Mouse (Mus musculus) hindbrain, postnatal 0 days (tissue): Measurements from ENCODE around the gene Hddc3. TPM values are rescaled to one million over a fixed set of nuclear protein-coding genes. Genes with fewer than 3 reads are reported as not detected.
"Not testable (repeated sequence)": the region's sequence is repeated elsewhere in the genome, so short reads cannot be mapped to it uniquely, and the experiment has no call there.

Experiments used
- ATAC-seq: fragments of 200-750 bp; cut with Nextera tagmentation; 2 replicates; pipeline ENCODE4 v1.8.0; 2017; ENCODE audit warnings: mild to moderate bottlenecking, moderate TSS enrichment, moderate library complexity
- DNase-seq: peaks from one replicate; pipeline ENCODE4 v3.0.0-alpha.2; 2015; ENCODE audit warnings: low spot score
- H3K27ac ChIP-seq: fragments of 300-500 bp; sonication (generic); 2 replicates; pipeline ENCODE4 v1.5.1; 2014; ENCODE audit warnings: mild to moderate bottlenecking
- H3K27me3 ChIP-seq: fragments of 300-500 bp; sonication (generic); 2 replicates; pipeline ENCODE4 v1.6.1; 2014; ENCODE audit warnings: low read length, mixed read lengths; ENCODE audit not compliant: insufficient read depth
- H3K36me3 ChIP-seq: fragments of 300-500 bp; sonication (generic); 2 replicates; pipeline ENCODE4 v1.6.1; 2014; ENCODE audit warnings: low read length, mixed read lengths; ENCODE audit not compliant: insufficient read depth
- H3K4me1 ChIP-seq: fragments of 300-500 bp; sonication (generic); 2 replicates; pipeline ENCODE4 v1.6.1; 2014; ENCODE audit warnings: antibody characterized with exemption, low read length, mixed read lengths; ENCODE audit not compliant: insufficient read depth
- H3K4me2 ChIP-seq: fragments of 300-500 bp; sonication (generic); 2 replicates; pipeline ENCODE4 v1.6.1; 2014; ENCODE audit warnings: low read depth, mild to moderate bottlenecking, low read length, moderate library complexity, mixed read lengths
- H3K4me3 ChIP-seq: fragments of 300-500 bp; sonication (generic); 2 replicates; pipeline ENCODE4 v1.5.1; 2014; ENCODE audit warnings: low read length
- H3K9ac ChIP-seq: fragments of 300-500 bp; sonication (generic); replicated peaks from 2 replicates; pipeline ENCODE4 v1.6.1; 2014; ENCODE audit warnings: mild to moderate bottlenecking, low read length, moderate library complexity, mixed read lengths
- H3K9me3 ChIP-seq: fragments of 300-500 bp; sonication (generic); 2 replicates; pipeline ENCODE4 v1.6.1; 2016; ENCODE audit warnings: low read length, mixed read lengths
- CTCF ChIP-seq: IDR thresholded peaks from 2 replicates; pipeline ENCODE4 v1.5.1; 2016; ENCODE audit warnings: antibody characterized with exemption, control low read depth, low read depth
- WGBS: fragments of 180-500 bp; shearing (Covaris S2); extraction: QIAGEN DNeasy Blood & Tissue Kit; methylation state at CpG from one replicate; pipeline ENCODE4 v1.1.7; 2014; 5-methylcytosine and 5-hydroxymethylcytosine counted together
- polyA plus RNA-seq: library from polyadenylated mRNA; unstranded; fragments of >200 nt; fragmentation: Nextera tagmentation; extraction: Ambion mirVana; gene quantifications from 2 replicates; pipeline ENCODE4 v1.2.1, GENCODE M21; 2015
- total RNA-seq: library from RNA; depleted of rRNA; stranded (reverse); fragments of >200 nt; gene quantifications from 2 replicates; pipeline ENCODE4 v1.2.3, GENCODE M21; 2014

The Hddc3 gene
- total and polyA plus RNA-seq, 2 experiments from 2014 or later, result 15.5 to 32.2 TPM

DNA sequence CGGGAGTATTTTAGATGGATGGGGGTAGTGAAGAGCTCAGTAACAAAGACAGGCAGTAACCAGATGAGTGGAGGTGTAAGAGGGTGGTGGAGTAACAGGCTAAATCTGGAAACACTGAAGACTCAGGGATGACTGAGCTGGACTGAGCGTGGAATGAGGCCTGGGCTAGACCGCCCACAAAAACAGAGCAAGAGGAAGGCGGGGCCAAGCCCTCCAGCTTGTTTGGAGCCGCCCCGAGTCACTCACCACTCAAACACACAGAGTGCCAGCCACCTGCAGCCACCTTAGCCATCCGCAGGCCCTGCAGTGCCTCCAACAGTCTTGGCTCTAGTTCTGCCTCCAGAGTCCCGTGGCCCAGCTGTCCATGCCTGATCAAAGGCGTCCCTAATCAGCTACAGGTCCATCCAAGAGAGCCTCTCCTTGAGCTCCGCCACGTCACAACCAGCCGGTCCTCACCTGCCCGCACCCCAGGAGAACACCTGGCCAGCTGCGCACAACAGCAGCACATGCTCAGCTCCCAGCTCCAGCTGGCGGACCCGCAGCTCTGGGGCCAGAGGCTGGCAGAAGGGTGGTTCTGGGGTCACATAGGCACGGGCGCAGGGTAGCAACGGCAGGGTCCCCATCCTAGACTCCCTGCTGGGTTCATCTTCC lies 22.9 kb upstream of the Hddc3 start:
- Histone ChIP-seq H3K27ac (no peak overlapping the region), H3K36me3 (peaks cover 5% of the 10 kb centered on the region; the same call in 1 of the 2 replicates), H3K4me2 (no peak overlapping the region), H3K4me3 (no peak overlapping the region), H3K4me1 (peaks cover 7% of the 10 kb centered on the region; the same call in 1 of the 2 replicates), H3K9ac (peak overlapping the region; percentile 17; the same call in 1 of the 2 replicates), H3K27me3 (no peaks in the 10 kb centered on the region), H3K9me3 (no peaks in the 10 kb centered on the region)
- TF ChIP-seq CTCF, result no peak
- DNase-seq (no peak), ATAC-seq (no peak)
- WGBS, result 84% methylated on average over 19 of the region's 19 CpGs

DNA sequence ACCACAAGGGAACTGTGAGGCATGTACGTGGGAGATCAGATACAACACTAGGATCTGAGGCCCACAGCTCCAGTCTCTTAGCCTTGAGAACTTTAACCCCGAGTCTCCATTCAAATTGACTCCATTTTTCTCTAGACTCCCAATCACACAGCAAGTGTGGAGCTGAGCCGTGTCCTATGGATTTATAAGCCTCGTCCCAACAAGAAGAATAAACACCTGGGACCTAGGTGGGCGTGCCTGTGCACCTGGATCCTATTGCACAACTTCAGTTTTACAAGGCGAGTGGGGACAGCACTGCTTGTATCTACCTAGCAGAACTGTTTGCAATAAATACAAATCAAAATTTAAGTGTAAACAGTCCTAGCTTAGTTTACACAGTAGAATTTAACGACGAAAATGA lies 19.6 kb upstream of the Hddc3 start:
- ATAC-seq (no peak), DNase-seq (no peak)
- H3K36me3 ChIP-seq, result peaks cover 32% of the 10 kb centered on the region
- TF ChIP-seq CTCF, result no peak
- H3K4me1 ChIP-seq, result peaks cover 7% of the 10 kb centered on the region; the same call in 1 of the 2 replicates
- peak overlapping the region; percentile 56 for H3K4me3 ChIP-seq
- WGBS, result 23% methylated on average over 8 of the region's 8 CpGs
- peak overlapping the region; percentile 92 for H3K27ac ChIP-seq
- peak overlapping the region; percentile 56 for H3K9ac ChIP-seq
- no peaks in the 10 kb centered on the region for H3K9me3 ChIP-seq
- peak overlapping the region; percentile 83 for H3K4me2 ChIP-seq
- no peaks in the 10 kb centered on the region for H3K27me3 ChIP-seq

GRCm38 (mm10) chr7:80324043-80324815 lies 18.7 kb upstream of the Hddc3 start, which contains the start of gene Rccd1:
TSS of gene Rccd1 (minus strand) at chr7:80324454.
- WGBS, result 1% methylated on average over 38 of the region's 38 CpGs
- DNase-seq, result peak; percentile 97
- H3K36me3 ChIP-seq, result peaks cover 41% of the 10 kb centered on the region

GRCm38 (mm10) chr7:80324816-80325119 lies 18.1 kb upstream of the Hddc3 start:
- not testable (repeated sequence) for H3K9ac ChIP-seq, H3K4me3 ChIP-seq, DNase-seq, ATAC-seq, H3K9me3 ChIP-seq, H3K27me3 ChIP-seq, H3K4me1 ChIP-seq
- H3K27ac ChIP-seq, result peak overlapping the region; percentile 92
- peaks cover 46% of the 10 kb centered on the region for H3K36me3 ChIP-seq
- peak overlapping the region; percentile 83; the same call in 1 of the 2 replicates for H3K4me2 ChIP-seq
- WGBS, result 43% methylated on average over 5 of the region's 5 CpGs

More at GRCm38 (mm10) chr7:80324043-80324815, 18.7 kb upstream of the Hddc3 start, which contains the start of gene Rccd1:
- peaks cover 7% of the 10 kb centered on the region; the same call in 1 of the 2 replicates for H3K4me1 ChIP-seq
- H3K27ac ChIP-seq, result peak within 1 kb of the TSS; percentile 92
- no peak for TF ChIP-seq CTCF
- H3K4me2 ChIP-seq, result peak within 1 kb of the TSS; percentile 83
- no peaks in the 10 kb centered on the region for H3K27me3 ChIP-seq
- ATAC-seq, result peak; percentile 99
- H3K4me3 ChIP-seq, result peak within 1 kb of the TSS; percentile 56
- H3K9me3 ChIP-seq, result no peaks in the 10 kb centered on the region
- H3K9ac ChIP-seq, result peak within 1 kb of the TSS; percentile 56

- WGBS, result 97% methylated on average over 16 of the region's 16 CpGs
- DNase-seq (no peak), ATAC-seq (no peak)
- no peak for TF ChIP-seq CTCF
- Histone ChIP-seq H3K9me3 (no peaks in the 10 kb centered on the region), H3K4me1 (peaks cover 7% of the 10 kb centered on the region; the same call in 1 of the 2 replicates), H3K36me3 (peaks cover 52% of the 10 kb centered on the region), H3K4me2 (no peak overlapping the region), H3K27me3 (no peaks in the 10 kb centered on the region), H3K4me3 (no peak overlapping the region), H3K27ac (peak overlapping the region; percentile 36; the same call in 1 of the 2 replicates), H3K9ac (no peak overlapping the region)
Measured at GRCm38 (mm10) chr7:80325292-80325868, 17.5 kb upstream of the Hddc3 start.

DNA sequence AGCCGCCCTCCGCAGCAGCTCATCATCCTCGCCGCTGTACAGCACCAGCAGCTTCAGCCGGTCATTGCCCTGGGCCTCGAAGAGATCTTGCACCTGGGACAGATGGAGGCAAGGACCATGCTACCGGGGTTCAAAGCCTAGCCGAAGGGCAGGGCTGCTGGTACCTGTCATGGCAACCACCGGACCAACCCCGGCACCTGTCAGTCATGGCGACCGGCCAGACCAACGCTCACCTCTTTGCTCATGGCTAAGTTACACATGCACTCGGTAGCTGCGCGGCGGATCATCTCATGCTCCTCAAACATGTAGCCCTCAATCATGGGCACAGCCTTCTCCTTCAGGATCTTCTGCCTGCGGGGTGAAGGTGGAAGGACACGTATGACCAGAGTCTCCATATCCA lies 16.8 kb upstream of the Hddc3 start:
- no peak for TF ChIP-seq CTCF
- Histone ChIP-seq H3K9ac (no peak overlapping the region), H3K27me3 (no peaks in the 10 kb centered on the region), H3K27ac (no peak overlapping the region), H3K36me3 (peaks cover 59% of the 10 kb centered on the region), H3K4me3 (no peak overlapping the region), H3K4me2 (no peak overlapping the region), H3K4me1 (peaks cover 7% of the 10 kb centered on the region; the same call in 1 of the 2 replicates), H3K9me3 (no peaks in the 10 kb centered on the region)
- WGBS, result 97% methylated on average over 19 of the region's 19 CpGs
- no peak for DNase-seq
- ATAC-seq, result no peak
